Comparison of ENCODE assay signal across 11 mouse cellular contexts in the genomic region with DNA sequence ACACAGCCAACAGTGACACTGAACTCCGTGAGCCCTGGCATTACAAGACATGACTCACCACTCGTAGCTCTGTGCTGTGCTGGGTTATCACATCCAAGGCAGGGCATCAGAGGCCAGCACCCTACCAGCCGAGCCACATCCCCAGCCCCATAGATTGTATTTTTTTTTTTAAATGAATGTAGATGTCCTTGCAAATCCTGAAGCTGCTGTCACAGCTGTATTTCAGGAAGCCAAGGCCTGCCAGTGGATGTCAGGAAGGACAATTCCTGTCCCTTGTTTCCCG. TPM values are rescaled to one million over a fixed set of nuclear protein-coding genes. Genes with fewer than 3 reads are reported as not detected.
DNase-seq lines count a peak whose midpoint lies in the region; ATAC-seq and TF ChIP-seq lines count a peak whose summit lies in the region.
"Had no signal": no experiment of that assay in that cellular context is flagged by ENCODE, and none has a peak within 500 bp of the region (broad histone marks: within the 10 kb centered on the region; RNA-seq: fewer than 3 reads in every experiment).

No protein-coding gene starts in this region.

- H3K9me3 ChIP-seq in limb, embryonic 10.5 days (replicated peaks), result no peaks in the 10 kb centered on the region
- no peaks in the 10 kb centered on the region for H3K9me3 ChIP-seq in stomach, postnatal 0 days (ENCODE audit: control insufficient read depth, low read length)
- H3K9me3 ChIP-seq in hindbrain, embryonic 14.5 days (ENCODE audit: control insufficient read depth, low read length), result no peaks in the 10 kb centered on the region

- peaks cover 42% of the 10 kb centered on the region for H3K4me1 ChIP-seq in heart, adult 2 months (ENCODE audit: control insufficient read depth, insufficient read depth, low read length)
- peaks cover 41% of the 10 kb centered on the region for H3K4me1 ChIP-seq in limb, embryonic 10.5 days
- H3K4me1 ChIP-seq in stomach, postnatal 0 days (replicated peaks; ENCODE audit: control insufficient read depth, insufficient read depth), result 0 out of 2 replicates have a peak, but pooled peaks cover 6% of the 10 kb centered on the region
- peaks cover 9% of the 10 kb centered on the region; the same call in 1 of the 2 replicates for H3K4me1 ChIP-seq in hindbrain, embryonic 14.5 days (replicated peaks; ENCODE audit: control insufficient read depth, insufficient read depth, low read length)

- no peak overlapping the region for H3K4me2 ChIP-seq in stomach, postnatal 0 days (replicated peaks; ENCODE audit: low read depth)
- no peak overlapping the region for H3K4me2 ChIP-seq in hindbrain, embryonic 14.5 days (replicated peaks)

- no peak overlapping the region for H3K4me3 ChIP-seq in heart, adult 2 months
- H3K4me3 ChIP-seq in limb, embryonic 10.5 days, result no peak overlapping the region
- H3K4me3 ChIP-seq in stomach, postnatal 0 days (ENCODE audit: low read depth, low read length), result no peak overlapping the region
- H3K4me3 ChIP-seq in hindbrain, embryonic 14.5 days (replicated peaks; ENCODE audit: low read length), result no peak overlapping the region

- no peak for ATAC-seq in stomach, postnatal 0 days (ENCODE audit: low FRiP score, low TSS enrichment)
- no peak for ATAC-seq in hindbrain, embryonic 14.5 days (ENCODE audit: low FRiP score)

- no peaks in the 10 kb centered on the region for H3K79me2 ChIP-seq in heart, adult 2 months (replicated peaks; ENCODE audit: control insufficient read depth, insufficient read depth, low read length)

- no peak overlapping the region for H3K9ac ChIP-seq in heart, adult 2 months (ENCODE audit: low read depth, low read length)
- H3K9ac ChIP-seq in stomach, postnatal 0 days (ENCODE audit: low read length), result no peak overlapping the region
- no peak overlapping the region for H3K9ac ChIP-seq in hindbrain, embryonic 14.5 days

- no peaks in the 10 kb centered on the region for H3K27me3 ChIP-seq in heart, adult 2 months (ENCODE audit: control insufficient read depth, insufficient read depth, low read length)
- H3K27me3 ChIP-seq in limb, embryonic 10.5 days (ENCODE audit: low read depth, poor library complexity, severe bottlenecking), result no peaks in the 10 kb centered on the region
- no peaks in the 10 kb centered on the region for H3K27me3 ChIP-seq in stomach, postnatal 0 days (ENCODE audit: control insufficient read depth, insufficient read depth, low read length)
- H3K27me3 ChIP-seq in hindbrain, embryonic 14.5 days (ENCODE audit: control insufficient read depth, insufficient read depth, low read length), result no peaks in the 10 kb centered on the region

- no peak for DNase-seq in heart, adult 2 months
- DNase-seq in heart, adult 11 months, result no peak
- peak; percentile 69 for DNase-seq in ovary, adult 18-20 months (ENCODE audit: low spot score)
- DNase-seq in ovary, postnatal 14 days (ENCODE audit: low spot score), result no peak
- DNase-seq in limb, embryonic 10.5 days (ENCODE audit: low spot score), result no peak
- DNase-seq in stomach, postnatal 0 days (ENCODE audit: low spot score), result no peak
- no peak for DNase-seq in right cerebral cortex, postnatal 10 days (ENCODE audit: low spot score in 2 of 2)
- no peak for DNase-seq in hindbrain, embryonic 14.5 days (ENCODE audit: low spot score)
- DNase-seq: kidney, adult 2 months; lung, postnatal 14 days had no signal

- WGBS in heart, adult 2 months, result 26% methylated on average over 4 of the region's 4 CpGs
- WGBS in limb, embryonic 10.5 days, result 70% methylated on average over 4 of the region's 4 CpGs
- 33% methylated on average over 4 of the region's 4 CpGs for WGBS in stomach, postnatal 0 days
- 48% methylated on average over 4 of the region's 4 CpGs for WGBS in hindbrain, embryonic 14.5 days

- no peaks in the 10 kb centered on the region for H3K36me3 ChIP-seq in heart, adult 2 months (ENCODE audit: control insufficient read depth, insufficient read depth, low read length)
- no peaks in the 10 kb centered on the region for H3K36me3 ChIP-seq in limb, embryonic 10.5 days
- no peaks in the 10 kb centered on the region for H3K36me3 ChIP-seq in stomach, postnatal 0 days (ENCODE audit: control insufficient read depth, insufficient read depth, low read length)
- H3K36me3 ChIP-seq in hindbrain, embryonic 14.5 days (replicated peaks; ENCODE audit: control insufficient read depth, insufficient read depth), result no peaks in the 10 kb centered on the region

- no peak for TF ChIP-seq EP300 in heart, adult 2 months (IDR thresholded peaks at IDR 0.05; ENCODE audit: insufficient read depth, low read depth, low read length)
- no peak for TF ChIP-seq EP300 in stomach, postnatal 0 days (optimal IDR thresholded peaks at IDR 0.05)

- no peak for TF ChIP-seq CTCF in heart, adult 2 months (IDR thresholded peaks at IDR 0.05)
- TF ChIP-seq CTCF in stomach, postnatal 0 days (IDR thresholded peaks at IDR 0.05; ENCODE audit: low read depth), result no peak

- intact Hi-C loops in heart, adult 2 months (cut with DNase I), result loop anchor here (2.0 kb wide), 1 partner anchor 20 kb away; no protein-coding TSS in a partner anchor

- H3K27ac ChIP-seq in heart, adult 2 months, result peak overlapping the region; percentile 45
- peak overlapping the region; percentile 62; the same call in 1 of the 2 replicates for H3K27ac ChIP-seq in limb, embryonic 10.5 days
- H3K27ac ChIP-seq in stomach, postnatal 0 days (replicated peaks), result peak overlapping the region; percentile 53; the same call in 1 of the 2 replicates
- H3K27ac ChIP-seq in hindbrain, embryonic 14.5 days, result no peak overlapping the region

- no peak for TF ChIP-seq POLR2A in heart, adult 2 months (IDR thresholded peaks at IDR 0.05; ENCODE audit: insufficient read depth, low read depth, low read length)

RNA-seq across cellular contexts. Expression of a gene that starts 26.4 kb away (rescaled TPM):
- total RNA-seq in heart, adult 2 months (2021), result not detected
- polyA plus RNA-seq in heart, adult 2 months (2012; rRNA removed), result not detected in 2 replicates
- polyA plus RNA-seq in limb, embryonic 10.5 days (2016; fragmentation: Nextera tagmentation; extraction: Ambion mirVana), result not detected in 2 replicates
- 0.18 and 0.35 TPM in 2 replicates for polyA plus RNA-seq in stomach, postnatal 0 days (2015; fragmentation: Nextera tagmentation; extraction: Ambion mirVana)
- polyA plus RNA-seq in hindbrain, embryonic 14.5 days (2014; fragmentation: Nextera tagmentation; extraction: Ambion mirVana), result 0.38 and 1.0 TPM in 2 replicates

RNA-seq across cellular contexts. Expression of a gene that starts 33.5 kb away (rescaled TPM):
- total RNA-seq in heart, adult 2 months (2021), result 10 to 100 TPM in 1 of 2 experiments, 1 to 10 TPM in 1; 9.9 to 11.1 TPM
- 16.5 and 18.8 TPM in 2 replicates for polyA plus RNA-seq in heart, adult 2 months (2012; rRNA removed)
- polyA plus RNA-seq in limb, embryonic 10.5 days (2016; fragmentation: Nextera tagmentation; extraction: Ambion mirVana), result 10.0 and 13.0 TPM in 2 replicates
- polyA plus RNA-seq in stomach, postnatal 0 days (2015; fragmentation: Nextera tagmentation; extraction: Ambion mirVana), result 9.6 and 10.6 TPM in 2 replicates
- 4.4 and 4.6 TPM in 2 replicates for polyA plus RNA-seq in hindbrain, embryonic 14.5 days (2014; fragmentation: Nextera tagmentation; extraction: Ambion mirVana)

RNA-seq across cellular contexts. Expression of a gene that starts 40.6 kb away (rescaled TPM):
- total RNA-seq in heart, adult 2 months (2021), result not detected
- polyA plus RNA-seq in heart, adult 2 months (2012; rRNA removed), result 0.18 and 0.23 TPM in 2 replicates
- 24.5 and 26.7 TPM in 2 replicates for polyA plus RNA-seq in limb, embryonic 10.5 days (2016; fragmentation: Nextera tagmentation; extraction: Ambion mirVana)
- polyA plus RNA-seq in stomach, postnatal 0 days (2015; fragmentation: Nextera tagmentation; extraction: Ambion mirVana), result 2.1 and 2.4 TPM in 2 replicates
- polyA plus RNA-seq in hindbrain, embryonic 14.5 days (2014; fragmentation: Nextera tagmentation; extraction: Ambion mirVana), result 1.9 and 2.2 TPM in 2 replicates
- total RNA-seq: adrenal gland, adult 18-20 months had no signal
